Mouse (Mus musculus): ENCODE measurements around the gene Chd1.

The Chd1 gene

DNA sequence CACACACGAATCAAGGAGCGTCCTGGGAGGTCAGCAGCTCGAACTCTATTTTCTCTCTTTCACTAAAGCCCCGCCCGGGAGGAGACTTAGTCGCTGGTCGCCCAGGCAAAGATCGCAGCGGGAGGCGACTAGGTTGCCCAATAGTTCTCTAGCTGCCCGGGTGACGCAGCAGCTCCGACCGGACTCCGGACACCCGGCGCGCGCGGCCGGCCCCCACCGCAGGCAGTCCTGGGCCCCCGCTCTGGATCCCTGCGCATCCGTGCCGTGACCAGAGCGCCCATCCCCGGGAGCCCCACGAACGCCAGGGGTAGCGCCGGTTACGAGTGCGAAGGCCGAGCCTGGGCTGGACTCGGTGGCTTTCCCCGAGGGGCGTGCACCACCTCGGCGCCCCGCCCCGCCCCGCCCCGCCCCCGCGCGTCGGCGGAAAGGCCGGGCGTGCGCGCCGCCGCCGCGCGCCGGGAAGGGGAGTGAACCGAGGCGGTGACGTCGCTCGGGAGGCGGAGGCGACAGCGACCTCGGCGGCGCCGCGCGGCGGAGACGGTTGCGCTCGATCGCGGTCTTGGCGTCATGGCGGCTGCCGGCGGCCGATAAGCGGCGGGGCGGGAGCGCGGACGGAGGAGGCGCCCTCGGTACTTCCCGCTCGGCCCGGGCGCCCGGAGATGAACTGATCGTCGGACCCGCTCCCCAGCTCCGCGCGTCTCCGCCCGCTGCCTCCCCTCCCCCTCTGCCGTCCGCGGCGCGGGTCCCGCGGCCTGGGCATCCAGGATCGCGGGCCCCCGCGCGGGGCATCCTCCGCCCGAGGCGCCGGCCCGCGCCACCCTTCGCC, at the start of gene Chd1:
Gene Chd1 (plus strand): TSS at position 493 of the 826 bp plus-strand sequence.
- DNase-seq, result peak; percentile 90 to 93

DNA sequence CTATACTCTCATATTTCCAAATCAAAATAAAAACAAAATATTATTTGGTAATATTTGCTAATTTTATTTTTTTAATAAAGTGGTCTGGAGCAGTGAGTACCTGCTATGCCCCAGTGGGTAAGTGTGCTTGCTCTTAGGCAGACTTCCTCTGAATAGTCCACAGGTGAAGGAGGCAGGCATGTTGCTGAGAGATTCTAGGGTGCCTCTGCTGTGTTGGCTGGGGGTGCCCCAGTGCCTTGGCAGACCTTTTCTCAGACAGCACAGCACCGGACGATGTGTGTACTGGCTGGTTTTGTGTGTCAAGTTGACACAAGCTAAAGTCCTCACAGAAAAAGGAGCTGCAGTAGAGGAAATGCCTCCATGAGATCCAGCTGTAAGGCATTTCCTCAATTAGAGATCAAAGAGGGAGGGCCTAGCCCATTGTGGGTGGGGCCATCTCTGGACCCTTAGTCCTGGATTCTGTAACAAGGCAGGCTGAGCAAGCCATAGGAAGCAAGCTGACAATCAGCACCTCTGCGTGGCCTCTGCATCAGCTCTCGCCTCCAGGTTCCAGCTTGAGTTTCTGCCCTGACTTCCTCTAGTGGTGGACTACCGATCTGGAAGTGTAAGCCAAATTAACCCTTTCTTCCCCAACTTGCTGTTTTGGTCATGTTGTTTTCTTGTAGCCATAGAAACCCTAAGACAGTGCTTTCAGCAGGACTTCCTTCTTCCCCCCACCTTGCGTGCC, 47.7 kb upstream of the Chd1 start:
- peak; percentile 27 to 28 for DNase-seq

DNA sequence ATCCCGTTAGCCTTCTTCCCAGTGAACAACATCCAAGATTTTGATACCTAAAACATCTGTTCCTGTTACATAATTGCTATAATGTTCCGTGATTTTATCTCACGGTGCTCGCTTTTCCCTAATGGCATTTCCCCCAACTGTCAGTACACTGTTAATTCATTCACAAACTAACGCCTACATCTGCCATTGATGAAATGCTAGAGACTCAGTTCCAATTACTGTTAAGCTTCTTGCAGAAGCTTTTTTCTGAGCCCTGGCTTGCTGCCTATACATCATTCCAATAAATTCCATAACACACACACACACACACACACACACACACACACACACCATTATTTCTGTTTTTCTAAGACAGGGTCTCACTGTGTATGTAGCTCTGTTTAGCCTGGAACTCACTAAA, 31.9 kb upstream of the Chd1 start:
- no peak for DNase-seq

DNA sequence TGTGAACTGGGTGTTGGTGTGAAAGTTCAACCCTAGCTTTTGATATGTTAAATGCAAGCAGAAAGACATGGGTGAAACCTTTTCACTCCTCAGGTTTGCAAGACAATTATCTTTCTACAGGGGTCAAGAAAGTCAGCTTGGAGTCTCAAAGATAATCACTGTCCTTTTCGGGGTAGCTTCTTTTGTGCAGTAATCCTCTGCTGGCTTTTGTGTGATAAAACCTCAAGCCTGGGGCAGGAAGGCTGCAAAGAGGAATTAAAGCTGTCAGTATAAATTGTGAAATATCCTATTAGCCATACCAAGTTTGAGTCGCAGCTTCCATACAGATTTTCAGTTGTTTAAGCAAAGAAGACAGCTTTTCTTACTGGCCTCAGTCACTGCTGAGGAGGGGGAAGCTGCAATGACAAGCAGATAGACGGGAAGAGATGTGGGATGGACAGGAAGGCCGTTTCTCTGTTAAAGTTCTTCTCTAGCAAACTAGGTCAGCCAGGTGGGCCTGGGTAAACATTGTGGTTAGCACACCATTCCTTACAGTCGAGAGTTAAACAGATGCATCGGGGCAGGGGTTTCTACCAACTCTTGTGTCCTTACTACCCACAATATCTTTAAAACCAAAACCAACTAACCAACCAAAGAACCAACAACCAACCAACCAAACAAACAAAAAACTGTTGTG, 26.7 kb upstream of the Chd1 start:
- DNase-seq, result no peak

DNA sequence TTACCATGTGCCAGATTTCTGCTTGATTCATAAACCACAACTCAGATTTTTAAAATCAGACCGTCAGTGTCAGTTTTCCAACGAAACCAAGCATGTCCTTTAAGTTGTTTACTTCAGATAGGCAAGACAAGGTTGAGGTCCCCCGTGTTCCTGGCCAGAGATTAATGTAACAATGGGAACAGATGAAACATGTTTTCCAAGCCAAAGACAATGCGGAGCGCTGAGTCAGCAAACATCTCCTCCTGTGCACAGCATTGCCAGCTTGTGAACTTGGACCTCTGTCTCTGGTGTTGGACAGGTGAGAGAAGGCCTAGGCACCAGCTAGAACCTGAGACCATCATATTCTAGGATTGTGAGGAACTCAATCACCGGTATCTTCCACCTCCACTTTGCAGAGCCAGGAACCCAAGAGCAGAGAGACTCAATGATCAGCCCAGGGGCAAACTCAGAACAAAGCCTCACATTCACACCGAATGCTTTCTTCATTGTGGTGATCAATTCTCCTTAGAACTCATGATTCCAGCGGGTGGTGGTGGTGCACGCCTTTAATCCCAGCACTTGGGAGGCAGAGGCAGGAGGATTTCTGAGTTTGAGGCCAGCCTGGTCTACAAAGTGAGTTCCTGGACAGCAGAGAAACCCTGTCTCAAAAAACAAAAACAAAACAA, 24.7 kb upstream of the Chd1 start:
- no peak for DNase-seq

DNA sequence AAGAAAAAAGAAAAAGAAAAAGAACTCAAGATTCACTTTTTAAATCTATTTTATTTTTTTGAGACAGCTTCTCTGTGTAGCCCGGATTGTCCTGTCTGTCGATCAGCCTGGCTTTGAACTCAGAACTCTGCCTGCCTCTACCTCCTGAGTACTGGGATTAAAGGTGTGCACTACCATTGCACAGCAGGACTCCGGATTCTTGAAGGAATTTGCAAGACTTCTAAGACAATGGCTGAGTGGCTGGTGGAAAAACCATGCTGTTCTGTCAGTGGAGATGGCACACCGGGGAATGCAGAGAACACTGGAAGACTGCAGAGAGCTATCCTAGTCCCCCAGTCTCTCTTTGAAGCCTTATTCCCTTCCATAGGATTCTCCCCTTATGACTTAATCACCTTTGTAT, 24.1 kb upstream of the Chd1 start:
- no peak for DNase-seq

- no peak for DNase-seq
These were observed 18.4 kb upstream of the Chd1 start for GRCm38 (mm10) chr17:15686396-15686795.

DNA sequence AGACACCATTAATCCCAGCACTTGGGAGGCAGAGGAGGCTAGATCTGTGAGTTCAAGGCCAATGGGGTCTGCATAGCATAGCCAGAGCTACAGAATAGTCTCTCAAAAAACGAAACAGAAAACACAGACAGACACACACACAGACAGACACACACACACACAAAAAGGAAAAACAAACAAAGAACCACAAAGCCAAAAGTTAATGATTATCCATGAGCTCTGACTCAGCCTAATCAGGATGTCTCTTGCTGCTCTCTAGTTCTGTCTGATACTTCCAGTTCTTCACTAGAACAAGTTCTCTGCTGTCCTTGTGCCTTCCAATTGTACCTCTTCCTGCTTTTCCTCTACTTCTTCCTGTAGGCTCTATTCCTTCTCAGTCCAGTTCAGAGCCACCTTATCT, 14.5 kb upstream of the Chd1 start:
- no peak for DNase-seq

DNA sequence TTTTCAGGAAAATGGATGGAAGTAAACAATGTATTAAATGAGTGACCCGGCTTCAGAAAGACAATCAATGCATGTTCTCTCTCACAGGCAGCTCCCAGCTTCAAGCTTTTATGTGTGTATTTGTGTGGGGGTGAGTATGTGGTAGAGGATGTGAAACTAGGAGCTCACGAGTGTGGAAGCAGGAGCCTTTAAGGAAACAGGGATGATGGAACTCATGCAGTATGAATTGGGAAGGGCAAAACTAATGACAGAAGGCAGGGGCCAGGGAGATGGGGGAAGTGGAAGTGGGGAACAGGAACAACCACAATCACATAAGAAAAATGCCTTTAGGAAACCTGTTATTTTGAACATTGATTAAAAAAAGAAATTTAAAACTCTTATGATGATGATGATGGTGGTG, 9.2 kb upstream of the Chd1 start:
- no peak for DNase-seq

- peak; percentile 20 to 43 for DNase-seq
These were observed 5.8 kb upstream of the Chd1 start for GRCm38 (mm10) chr17:15698956-15699355.

DNA sequence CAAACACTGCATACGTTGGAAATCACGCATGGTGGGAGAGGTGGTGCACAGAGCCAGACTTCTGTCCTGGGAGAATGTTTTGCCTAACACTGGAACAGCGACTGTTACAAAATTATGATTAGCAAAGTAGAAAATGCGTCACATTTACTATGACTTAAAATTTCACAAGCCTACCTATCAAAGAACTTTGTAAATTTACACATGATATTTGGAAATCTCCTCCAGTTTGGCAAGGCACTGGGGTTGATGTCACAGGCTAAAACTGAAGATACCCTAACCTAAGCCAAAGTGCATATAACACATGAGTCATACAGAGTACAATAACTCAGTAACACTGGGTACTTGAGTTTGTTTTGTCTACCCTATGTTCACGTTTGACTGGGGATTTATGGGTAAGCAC, 3.3 kb upstream of the Chd1 start:
- peak in 1 of 2 experiments; percentile 23 for DNase-seq

- DNase-seq, result no peak
These were observed 651 bp upstream of the Chd1 start for GRCm38 (mm10) chr17:15704158-15704474.

DNA sequence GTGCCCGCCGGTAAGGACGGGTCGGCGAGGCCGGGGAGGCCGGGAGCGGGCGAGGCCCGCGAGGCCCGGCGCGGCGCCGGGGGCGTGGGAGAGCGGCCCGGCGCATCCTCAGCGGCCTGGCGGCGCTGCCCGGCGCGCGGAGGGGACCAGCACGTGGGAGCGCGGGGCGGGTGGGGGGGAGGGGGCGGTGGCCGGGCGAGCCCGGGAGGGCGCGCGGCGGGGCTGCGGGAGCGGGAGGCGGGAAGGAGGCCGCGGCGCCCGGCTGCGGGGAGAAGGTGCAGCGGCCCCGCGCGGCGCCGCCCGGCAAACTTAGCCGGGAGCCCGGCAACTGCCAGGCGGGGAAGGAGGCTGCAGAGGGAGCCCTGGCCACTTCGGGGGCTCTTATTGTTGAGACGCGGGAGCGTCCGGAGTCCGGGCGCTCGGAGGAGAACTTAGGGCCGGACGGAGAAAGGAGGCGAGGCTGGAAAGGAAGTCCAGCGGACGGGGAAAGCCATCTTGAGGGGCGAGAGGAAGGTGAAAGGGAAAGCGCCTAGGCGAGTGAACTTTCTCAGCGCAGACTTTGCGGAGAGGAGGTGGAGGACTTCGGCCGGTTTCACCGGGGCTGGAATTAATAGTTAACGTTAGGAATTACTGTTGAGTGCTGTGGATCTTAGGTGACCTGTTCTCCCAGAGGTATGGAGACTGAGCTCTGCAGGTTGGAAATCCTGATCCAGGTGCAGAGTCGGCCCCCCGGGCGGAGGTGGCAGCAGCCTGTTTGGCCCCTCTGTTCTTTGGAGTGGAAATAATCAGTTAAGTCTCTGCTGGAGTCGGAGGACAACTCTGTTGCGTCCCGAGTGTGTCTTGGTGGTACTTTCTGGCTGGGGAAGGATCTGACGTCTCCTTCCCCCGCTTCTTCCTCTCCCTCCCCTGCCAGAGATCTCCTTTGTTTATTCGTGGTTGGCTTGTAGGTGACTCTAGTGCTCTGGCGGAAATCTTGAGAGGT, 827 bp downstream of the Chd1 start:
- DNase-seq, result peak; percentile 66 to 73

DNA sequence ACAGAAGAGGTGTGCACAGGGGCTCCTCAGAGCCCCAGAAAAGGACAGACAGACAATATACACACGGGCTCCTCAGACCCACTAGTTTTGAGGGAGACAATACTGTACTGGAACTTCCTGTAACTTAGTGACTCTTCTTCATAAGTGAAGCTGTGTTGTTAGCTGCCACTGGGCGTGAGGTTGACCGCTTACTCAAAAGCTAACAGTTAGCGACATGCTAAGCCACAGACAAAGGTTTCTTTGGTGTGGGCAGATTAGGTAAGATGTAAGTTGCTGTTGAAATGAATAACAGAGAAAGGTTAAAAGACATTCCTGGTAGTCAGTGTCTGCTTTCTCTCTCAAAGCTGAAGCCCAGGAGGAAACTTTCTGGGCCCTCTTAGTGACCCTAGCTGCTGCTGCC, 9.7 kb downstream of the Chd1 start:
- DNase-seq, result no peak

DNA sequence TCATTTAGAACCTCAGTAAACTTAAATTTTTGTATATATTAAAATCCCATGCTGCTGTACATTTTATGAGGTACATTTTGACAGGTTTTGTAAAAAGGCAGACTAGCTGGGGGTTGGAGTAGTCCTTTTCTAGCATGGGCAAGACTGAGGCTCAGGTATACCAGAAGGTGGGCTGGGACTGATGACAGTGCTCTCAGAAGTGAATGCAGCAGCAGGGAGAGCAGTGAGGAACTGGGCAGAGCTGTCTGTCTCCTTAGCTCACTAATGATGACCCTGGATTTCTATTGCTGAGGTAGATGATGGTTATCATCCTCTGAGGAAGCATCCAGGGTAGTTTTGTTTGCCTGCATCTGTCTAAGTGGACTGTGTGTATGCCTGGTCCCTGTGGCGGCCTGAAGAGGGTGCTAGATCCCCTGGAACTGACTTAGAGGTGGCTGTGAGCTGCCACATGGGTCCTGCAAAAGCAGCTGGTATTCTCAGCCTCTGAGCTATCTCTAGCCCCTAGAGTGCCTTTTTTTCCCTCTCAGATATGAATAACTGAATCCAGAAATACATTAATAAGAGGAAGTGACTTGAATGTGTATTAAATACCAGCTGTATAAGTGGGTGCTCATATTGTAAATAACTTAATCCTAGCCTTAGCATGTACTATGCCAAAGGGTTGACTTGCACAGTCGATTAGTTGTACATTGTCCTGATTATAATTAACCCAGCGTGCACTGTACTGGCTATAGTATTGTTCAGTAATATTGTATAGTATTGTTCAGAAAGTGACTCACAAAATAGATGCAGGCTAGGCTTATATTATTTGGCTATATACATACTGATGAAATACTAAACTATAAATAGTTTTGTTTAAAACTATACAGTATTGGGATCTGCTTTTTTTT, 10.5 kb downstream of the Chd1 start:
- DNase-seq, result peak; percentile 33 to 41

- DNase-seq, result no peak
These were observed 11.2 kb downstream of the Chd1 start for GRCm38 (mm10) chr17:15715940-15716339.

DNA sequence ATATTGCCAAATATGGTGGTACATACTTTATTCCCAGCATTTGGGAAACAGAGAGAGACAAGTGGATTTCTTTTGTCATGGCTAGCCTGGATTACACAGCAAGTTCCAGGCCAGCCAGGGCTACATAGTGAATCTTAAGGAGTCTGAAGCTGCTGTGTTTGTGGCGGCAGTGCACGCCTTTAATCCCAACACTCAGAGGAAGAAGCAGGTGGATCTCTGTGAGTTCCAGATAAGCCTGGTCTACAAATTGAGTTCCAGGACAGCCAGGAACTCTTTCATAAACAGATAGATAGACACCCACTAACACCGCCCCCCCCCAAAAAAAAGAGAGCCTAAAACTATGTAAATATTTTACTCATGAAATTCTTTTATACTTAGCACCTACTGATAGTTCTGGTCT, 16.1 kb downstream of the Chd1 start:
- no peak for DNase-seq

DNA sequence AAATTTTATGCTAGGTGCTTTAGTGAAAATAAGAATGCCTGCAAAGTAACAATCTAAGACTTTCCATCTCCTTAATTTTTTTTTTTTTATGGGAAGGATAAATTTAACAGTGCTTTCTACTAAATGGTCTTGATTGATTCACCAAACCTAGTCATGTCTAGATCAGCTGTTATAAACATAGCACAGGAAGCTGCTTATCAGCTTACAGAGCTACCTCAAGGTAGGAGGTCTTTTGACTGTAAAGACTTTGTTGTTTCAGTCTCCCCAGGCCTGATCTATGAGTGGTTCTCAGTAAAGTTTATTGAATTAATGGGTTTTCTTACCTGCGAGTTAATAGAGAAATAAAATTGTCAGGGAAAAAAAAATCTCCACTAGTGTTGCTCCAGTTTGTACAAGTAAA, 18.5 kb downstream of the Chd1 start:
- DNase-seq, result no peak

GRCm38 (mm10) chr17:15723866-15724475, 19.2 kb downstream of the Chd1 start:
- DNase-seq, result peak in 1 of 2 experiments; percentile 29

- no peak for DNase-seq
These were observed 26.9 kb downstream of the Chd1 start for GRCm38 (mm10) chr17:15731706-15732105.

Data from lung, adult 18-20 months (tissue).